Comparison of ENCODE assay signal across 11 mouse cellular contexts in the genomic region with DNA sequence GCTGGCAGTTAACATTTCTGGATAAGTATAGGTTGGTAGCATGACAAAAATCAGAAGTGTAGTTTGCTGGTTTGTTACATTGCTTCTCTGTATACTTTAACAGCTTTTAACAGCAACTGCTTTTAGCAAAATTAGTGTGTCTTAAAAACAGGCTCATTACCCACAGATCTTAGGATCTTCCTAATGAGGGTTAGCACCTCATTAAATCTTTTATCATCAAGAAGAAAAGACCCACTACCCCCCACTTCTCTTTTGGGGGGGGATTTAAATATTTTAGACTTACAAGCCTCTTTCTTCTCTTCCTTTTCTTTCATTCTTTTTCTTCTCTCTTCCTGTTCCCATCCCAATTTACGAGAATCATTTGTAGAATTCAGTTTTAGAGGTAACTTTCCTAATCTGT.
DNase-seq lines count a peak whose midpoint lies in the region; ATAC-seq and TF ChIP-seq lines count a peak whose summit lies in the region.
"Had no signal": no experiment of that assay in that cellular context is flagged by ENCODE, and none has a peak within 500 bp of the region (broad histone marks: within the 10 kb centered on the region; RNA-seq: fewer than 3 reads in every experiment).

No protein-coding gene starts in this region.

- WGBS in forebrain, embryonic 10.5 days = 52% methylated on average over 1 of the region's 1 CpGs
- WGBS in forebrain, postnatal 0 days = 27% methylated on average over 1 of the region's 1 CpGs
- WGBS in neural tube, embryonic 11.5 days = 60% methylated on average over 1 of the region's 1 CpGs
- 71% methylated on average over 1 of the region's 1 CpGs for WGBS in limb, embryonic 13.5 days

- H3K9ac ChIP-seq in forebrain, postnatal 0 days = no peak overlapping the region
- no peak overlapping the region for H3K9ac ChIP-seq in neural tube, embryonic 11.5 days (ENCODE audit: low read length)
- no peak overlapping the region for H3K9ac ChIP-seq in limb, embryonic 13.5 days
- H3K9ac ChIP-seq: liver, embryonic 14.5 days had no signal

- no peaks in the 10 kb centered on the region for H3K27me3 ChIP-seq in forebrain, embryonic 10.5 days (ENCODE audit: poor library complexity, severe bottlenecking)
- H3K27me3 ChIP-seq in forebrain, postnatal 0 days (ENCODE audit: insufficient read depth, low read length) = no peaks in the 10 kb centered on the region
- no peaks in the 10 kb centered on the region for H3K27me3 ChIP-seq in neural tube, embryonic 11.5 days (ENCODE audit: control insufficient read depth, insufficient read depth, low read length)
- H3K27me3 ChIP-seq in limb, embryonic 13.5 days = no peaks in the 10 kb centered on the region

- no peak for ATAC-seq in forebrain, postnatal 0 days
- no peak for ATAC-seq in neural tube, embryonic 11.5 days (ENCODE audit: insufficient read depth, low FRiP score, low TSS enrichment)
- ATAC-seq in limb, embryonic 13.5 days (ENCODE audit: low FRiP score, low read depth) = no peak
- ATAC-seq in megakaryocyte, adult 5-6 weeks (ENCODE audit: poor library complexity, severe bottlenecking) = no peak

- TF ChIP-seq CTCF in forebrain, postnatal 0 days (IDR thresholded peaks at IDR 0.05; ENCODE audit: low read depth) = no peak

- peaks cover 12% of the 10 kb centered on the region; the same call in 1 of the 2 replicates for H3K9me3 ChIP-seq in forebrain, embryonic 10.5 days
- H3K9me3 ChIP-seq in forebrain, postnatal 0 days (ENCODE audit: low read length) = no peaks in the 10 kb centered on the region
- no peaks in the 10 kb centered on the region for H3K9me3 ChIP-seq in neural tube, embryonic 11.5 days (ENCODE audit: control insufficient read depth, low read length)
- H3K9me3 ChIP-seq in limb, embryonic 13.5 days = peaks cover 10% of the 10 kb centered on the region; the same call in 1 of the 2 replicates
- H3K9me3 ChIP-seq: G1E had no signal

- peaks cover 62% of the 10 kb centered on the region for H3K4me1 ChIP-seq in forebrain, embryonic 10.5 days
- H3K4me1 ChIP-seq in forebrain, postnatal 0 days (ENCODE audit: insufficient read depth) = peaks cover 9% of the 10 kb centered on the region
- peaks cover 22% of the 10 kb centered on the region for H3K4me1 ChIP-seq in neural tube, embryonic 11.5 days (ENCODE audit: control insufficient read depth, insufficient read depth, low read length)
- peaks cover 58% of the 10 kb centered on the region for H3K4me1 ChIP-seq in limb, embryonic 13.5 days

- H3K4me3 ChIP-seq in forebrain, embryonic 10.5 days = no peak overlapping the region
- H3K4me3 ChIP-seq in forebrain, postnatal 0 days (ENCODE audit: low read depth, low read length) = no peak overlapping the region
- H3K4me3 ChIP-seq in neural tube, embryonic 11.5 days (ENCODE audit: low read depth, low read length) = no peak overlapping the region
- H3K4me3 ChIP-seq in limb, embryonic 13.5 days = no peak overlapping the region

- no peak for DNase-seq in forebrain, embryonic 10.5 days (ENCODE audit: extremely low spot score, low spot score)
- DNase-seq in forebrain, postnatal 0 days = no peak
- DNase-seq in neural tube, embryonic 11.5 days (ENCODE audit: low spot score) = no peak
- no peak for DNase-seq in neural tube, embryonic 10.5 days (ENCODE audit: extremely low spot score, low spot score)
- DNase-seq in thymus, adult 18-20 months = no peak
- no peak for DNase-seq in MN1 (ENCODE audit: low spot score)
- DNase-seq: cerebellum, postnatal 36 days had no signal

- H3K36me3 ChIP-seq in forebrain, embryonic 10.5 days (replicated peaks) = peaks cover 8% of the 10 kb centered on the region
- H3K36me3 ChIP-seq in forebrain, postnatal 0 days (ENCODE audit: insufficient read depth) = no peaks in the 10 kb centered on the region
- H3K36me3 ChIP-seq in neural tube, embryonic 11.5 days (ENCODE audit: control insufficient read depth, insufficient read depth, low read length) = no peaks in the 10 kb centered on the region
- no peaks in the 10 kb centered on the region for H3K36me3 ChIP-seq in limb, embryonic 13.5 days

- H3K27ac ChIP-seq in forebrain, embryonic 10.5 days = peak overlapping the region; percentile 81
- no peak overlapping the region for H3K27ac ChIP-seq in forebrain, postnatal 0 days (ENCODE audit: low read depth, low read length)
- H3K27ac ChIP-seq in neural tube, embryonic 11.5 days (ENCODE audit: low read depth, low read length) = peak overlapping the region; percentile 70; the same call in 1 of the 2 replicates
- H3K27ac ChIP-seq in limb, embryonic 13.5 days = peak overlapping the region; percentile 33; the same call in 1 of the 2 replicates
- H3K27ac ChIP-seq: liver, embryonic 14.5 days had no signal

- H3K4me2 ChIP-seq in forebrain, postnatal 0 days (ENCODE audit: low read depth) = no peak overlapping the region
- H3K4me2 ChIP-seq in neural tube, embryonic 11.5 days (ENCODE audit: low read depth) = no peak overlapping the region
- no peak overlapping the region for H3K4me2 ChIP-seq in limb, embryonic 13.5 days (replicated peaks)
